Mouse (Mus musculus) ES-E14 (cell line): ENCODE measurements at regions not wholly inside any gene's neighbourhood (a gene's known extent, or its start where the extent isn't known, plus 50 kb on each side); places are given as distances from the start of the nearest gene placed in this dataset.

Source experiments
- DNase-seq: peaks from one replicate; pipeline ENCODE4 v3.0.0-alpha.2; 2013; ENCODE audit warnings: low read depth, low spot score
- H3K27ac ChIP-seq: 2 replicates; pipeline ENCODE4 v1.5.1; 2012; ENCODE audit warnings: low read depth, mild to moderate bottlenecking, low read length, moderate library complexity, mixed read lengths; ENCODE audit not compliant: poor library complexity, insufficient read depth, severe bottlenecking
- H3K36me3 ChIP-seq: 2 replicates; pipeline ENCODE4 v1.6.1; 2012; ENCODE audit warnings: mild to moderate bottlenecking, low read length, moderate library complexity, mixed read lengths; ENCODE audit not compliant: control insufficient read depth, poor library complexity, insufficient read depth, severe bottlenecking
- H3K4me1 ChIP-seq, 2 experiments: fragments of 150-350 bp in 1 of 2; sonication (generic) in 1 of 2; 2 replicates each; pipeline ENCODE4 v1.6.1; 2012; ENCODE audit warnings: low read length in 2 of 2, mild to moderate bottlenecking in 1 of 2, mixed read lengths in 1 of 2; ENCODE audit not compliant: control insufficient read depth in 2 of 2, insufficient read depth in 2 of 2, poor library complexity in 1 of 2
- H3K4me3 ChIP-seq, 2 experiments: fragments of 150-350 bp in 1 of 2; sonication (generic) in 1 of 2; 2 replicates each; pipeline ENCODE4 v1.5.1; 2012; ENCODE audit warnings: low read length in 2 of 2, low read depth in 1 of 2, mild to moderate bottlenecking in 1 of 2, mixed read lengths in 1 of 2; ENCODE audit not compliant: insufficient read depth in 1 of 2, poor library complexity in 1 of 2, severe bottlenecking in 1 of 2
- H3K9ac ChIP-seq: 2 replicates; pipeline ENCODE4 v1.6.1; 2012; ENCODE audit warnings: low read depth, mild to moderate bottlenecking, low read length, mixed read lengths; ENCODE audit not compliant: poor library complexity, insufficient read depth, severe bottlenecking
- H3K9me3 ChIP-seq: fragments of 150-350 bp; sonication (generic); 2 replicates; pipeline ENCODE4 v1.6.1; 2012; ENCODE audit warnings: low read depth, mild to moderate bottlenecking, low read length; ENCODE audit not compliant: control insufficient read depth, insufficient read depth
- CHD2 ChIP-seq: IDR thresholded peaks from 2 replicates; pipeline ENCODE4 v1.6.1; 2014; ENCODE audit warnings: mild to moderate bottlenecking, low read depth, low read length, inconsistent platforms
- HCFC1 ChIP-seq: IDR thresholded peaks from 2 replicates; pipeline ENCODE4 v1.6.1; 2012; ENCODE audit warnings: low read length, inconsistent platforms, borderline replicate concordance; ENCODE audit not compliant: insufficient read depth
- MAFK ChIP-seq: IDR thresholded peaks from 2 replicates; pipeline ENCODE4 v1.6.1; 2014; ENCODE audit warnings: mild to moderate bottlenecking, low read depth, low read length, inconsistent platforms; ENCODE audit not compliant: insufficient read depth
- ZC3H11A ChIP-seq: IDR thresholded peaks from 2 replicates; pipeline ENCODE4 v1.6.1; 2012; ENCODE audit warnings: low read depth, mild to moderate bottlenecking, inconsistent platforms, low read length, borderline replicate concordance
- ZNF384 ChIP-seq: IDR thresholded peaks from 2 replicates; pipeline ENCODE4 v1.6.1; 2012; ENCODE audit warnings: low read depth, low read length, inconsistent platforms
- in situ Hi-C, 2 experiments: fragments of 600-800 bp; cut with MboI; formaldehyde crosslinking; loops; one replicate each; pipeline ENCODE4 v1.15.1; 2025; ENCODE audit warnings: low sequenced_read_pairs in 2 of 2, inconsistent platforms in 1 of 2; ENCODE audit not compliant: unreplicated experiment in 2 of 2

DNA sequence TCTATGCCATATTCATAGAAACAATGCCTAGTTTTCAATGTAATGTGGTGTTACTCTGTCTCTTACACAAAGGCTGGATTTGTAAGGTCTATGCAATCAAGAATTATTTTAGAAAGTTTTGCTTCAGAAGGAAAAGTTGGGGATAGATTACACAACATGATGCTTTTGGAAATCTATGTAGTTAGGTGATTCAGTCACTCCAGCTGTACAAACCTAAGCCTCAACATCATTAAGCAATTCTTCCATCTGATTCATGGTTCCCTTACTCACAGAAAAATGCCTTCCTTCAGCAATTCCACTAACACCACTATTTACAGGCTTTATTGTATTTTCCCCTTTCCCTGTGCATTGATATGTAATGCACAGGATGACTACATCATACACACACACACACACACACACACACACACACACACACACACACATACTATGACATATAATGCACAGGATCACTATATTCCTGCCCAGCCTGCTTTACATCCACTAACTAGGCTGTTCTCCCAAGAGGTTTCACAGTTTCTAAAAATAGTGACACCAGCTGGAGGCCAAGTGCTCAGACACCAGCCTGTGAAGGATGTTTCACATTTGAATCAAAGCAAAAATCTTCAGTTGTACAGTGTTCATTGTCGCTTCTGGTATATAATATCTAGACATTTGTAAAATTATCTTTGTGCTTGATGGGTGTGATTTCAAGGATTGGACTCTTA, 305.9 kb downstream of the Klf6 start:
- H3K4me1 ChIP-seq: no peaks in the 10 kb centered on the region
- H3K9me3 ChIP-seq: no peaks in the 10 kb centered on the region
- H3K9ac ChIP-seq: no peak overlapping the region
- DNase-seq: no peak
- in situ Hi-C loops: no loop called here
- H3K4me3 ChIP-seq: no peak overlapping the region
- TF ChIP-seq ZC3H11A (no peak), CHD2 (no peak), MAFK (no peak), HCFC1 (no peak), ZNF384 (no peak)
- H3K27ac ChIP-seq: no peak overlapping the region
- no peaks in the 10 kb centered on the region for H3K36me3 ChIP-seq

DNA sequence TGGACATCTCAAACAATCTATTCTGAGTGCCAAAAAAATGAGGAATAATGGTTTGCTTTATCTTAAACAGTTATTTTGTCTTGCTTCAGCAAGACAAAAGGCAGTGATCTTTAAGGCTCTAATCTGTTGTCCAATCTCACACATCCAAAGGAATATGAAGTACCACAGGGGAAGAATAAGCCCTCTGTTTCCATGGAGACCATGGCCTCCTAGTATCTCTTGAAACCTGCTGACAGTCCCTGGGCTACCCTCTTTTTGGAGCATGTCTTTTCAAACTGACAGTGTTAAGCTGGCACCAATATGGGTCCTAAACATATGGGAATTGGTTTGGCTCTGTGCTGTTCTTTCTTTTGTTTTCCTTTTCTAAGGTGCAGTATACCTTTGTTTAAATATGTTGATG, 311.8 kb downstream of the Klf6 start:
- DNase-seq: no peak
- H3K4me3 ChIP-seq: no peak overlapping the region
- in situ Hi-C loops: no loop called here
- no peak overlapping the region for H3K27ac ChIP-seq
- no peaks in the 10 kb centered on the region for H3K9me3 ChIP-seq
- TF ChIP-seq ZNF384 (no peak), ZC3H11A (no peak), HCFC1 (no peak), MAFK (no peak), CHD2 (no peak)
- no peak overlapping the region for H3K9ac ChIP-seq
- no peaks in the 10 kb centered on the region for H3K36me3 ChIP-seq
- no peaks in the 10 kb centered on the region for H3K4me1 ChIP-seq

DNA sequence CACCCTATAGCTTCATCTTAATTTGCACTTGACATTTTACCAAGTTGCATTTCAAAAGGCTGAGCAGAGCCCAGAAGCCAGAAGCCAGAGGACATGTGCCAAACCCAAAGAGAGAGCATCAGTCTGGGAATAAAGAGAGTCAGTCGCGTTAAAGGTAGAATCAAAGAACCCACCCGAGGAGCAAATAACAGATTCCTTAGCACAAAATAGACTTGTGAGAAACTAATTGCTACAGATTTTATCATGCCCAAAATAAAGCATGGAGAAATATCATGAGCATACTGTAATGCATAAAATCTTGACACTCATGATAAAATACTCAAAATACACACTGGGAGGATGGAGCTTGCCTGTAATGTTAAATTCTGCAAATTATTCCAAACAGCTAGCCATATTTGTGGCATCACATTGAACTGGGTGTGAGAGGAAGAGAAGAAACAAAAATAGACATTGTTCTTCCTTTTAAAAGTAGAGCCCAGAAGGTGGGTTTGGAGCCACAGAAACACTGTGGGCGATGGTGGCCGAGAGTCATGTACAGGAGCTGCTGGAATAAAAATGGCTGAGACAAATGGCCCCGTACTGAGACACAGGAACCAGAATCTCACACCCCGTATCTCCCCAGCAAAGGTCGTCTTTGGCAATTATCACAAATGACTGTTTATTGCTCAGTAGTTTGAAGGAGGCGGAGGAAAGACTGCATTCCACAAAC, 317.2 kb downstream of the Klf6 start:
- in situ Hi-C loops: no loop called here
- no peaks in the 10 kb centered on the region for H3K9me3 ChIP-seq
- H3K27ac ChIP-seq: no peak overlapping the region
- no peak overlapping the region for H3K9ac ChIP-seq
- no peak for TF ChIP-seq ZNF384
- TF ChIP-seq CHD2: no peak
- no peak for TF ChIP-seq ZC3H11A
- no peak for TF ChIP-seq MAFK
- TF ChIP-seq HCFC1: no peak
- H3K4me1 ChIP-seq: no peaks in the 10 kb centered on the region
- no peaks in the 10 kb centered on the region for H3K36me3 ChIP-seq
- no peak for DNase-seq
- no peak overlapping the region for H3K4me3 ChIP-seq

DNA sequence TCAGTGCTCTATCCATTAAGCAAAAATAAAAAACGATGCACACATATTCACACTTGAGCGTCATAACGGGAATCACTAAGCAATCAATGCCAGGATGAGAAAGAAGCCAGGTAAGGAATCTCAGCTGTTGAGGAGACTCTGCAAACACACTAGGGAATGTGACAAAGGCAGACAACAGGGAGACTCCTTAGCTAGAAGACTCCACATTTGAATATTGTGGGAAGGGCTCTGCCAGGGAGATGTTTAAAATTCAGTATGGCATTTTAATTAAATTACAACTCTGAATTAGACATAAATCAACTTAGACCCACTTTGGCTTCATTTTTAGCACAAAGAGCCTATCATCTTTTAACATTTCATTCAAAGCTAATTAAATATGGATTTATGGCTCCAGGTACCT, 327.9 kb downstream of the Klf6 start:
- no peaks in the 10 kb centered on the region for H3K36me3 ChIP-seq
- TF ChIP-seq ZNF384: no peak
- TF ChIP-seq ZC3H11A: no peak
- TF ChIP-seq HCFC1: no peak
- no peak for TF ChIP-seq CHD2
- no peak for TF ChIP-seq MAFK
- peaks cover 0 to 3% of the 10 kb centered on the region in 2 experiments; a peak in 1 of 4 replicates for H3K4me1 ChIP-seq
- H3K27ac ChIP-seq: no peak overlapping the region
- no peak for DNase-seq
- in situ Hi-C loops: no loop called here
- H3K9me3 ChIP-seq: no peaks in the 10 kb centered on the region
- no peak overlapping the region for H3K9ac ChIP-seq
- H3K4me3 ChIP-seq: no peak overlapping the region
